Mouse (Mus musculus) midbrain, embryonic 13.5 days (tissue): ENCODE results near the gene Sval2. TPM values are rescaled to one million over a fixed set of nuclear protein-coding genes. Genes with fewer than 3 reads are reported as not detected.

Experiments used
- ATAC-seq: fragments of 200-750 bp; cut with Nextera tagmentation; 2 replicates; pipeline ENCODE4 v1.8.0; 2017; ENCODE audit warnings: mild to moderate bottlenecking, moderate TSS enrichment, moderate library complexity
- H3K27ac ChIP-seq: fragments of 300-500 bp; sonication (generic); 2 replicates; pipeline ENCODE4 v1.5.1; 2015; ENCODE audit warnings: inconsistent platforms, mild to moderate bottlenecking, moderate library complexity
- H3K27me3 ChIP-seq: fragments of 300-500 bp; sonication (generic); 2 replicates; pipeline ENCODE4 v1.6.1; 2015; ENCODE audit warnings: mild to moderate bottlenecking, inconsistent platforms
- H3K36me3 ChIP-seq: fragments of 300-500 bp; sonication (generic); 2 replicates; pipeline ENCODE4 v1.6.1; 2015; ENCODE audit warnings: mild to moderate bottlenecking, inconsistent platforms
- H3K4me1 ChIP-seq: fragments of 300-500 bp; sonication (generic); replicated peaks from 2 replicates; pipeline ENCODE4 v1.6.1; 2015; ENCODE audit warnings: inconsistent platforms
- H3K4me2 ChIP-seq: fragments of 300-500 bp; sonication (generic); replicated peaks from 2 replicates; pipeline ENCODE4 v1.6.1; 2015; ENCODE audit warnings: moderate library complexity, mild to moderate bottlenecking, inconsistent platforms
- H3K4me3 ChIP-seq: fragments of 300-500 bp; sonication (generic); replicated peaks from 2 replicates; pipeline ENCODE4 v1.5.1; 2015; ENCODE audit warnings: mild to moderate bottlenecking, inconsistent platforms
- H3K9ac ChIP-seq: fragments of 300-500 bp; sonication (generic); replicated peaks from 2 replicates; pipeline ENCODE4 v1.6.1; 2015; ENCODE audit warnings: mild to moderate bottlenecking, inconsistent platforms
- H3K9me3 ChIP-seq: fragments of 300-500 bp; sonication (generic); 2 replicates; pipeline ENCODE4 v1.6.1; 2016; ENCODE audit warnings: mild to moderate bottlenecking, inconsistent platforms
- WGBS: fragments of 180-500 bp; shearing (Covaris S2); methylation state at CpG from one replicate; pipeline ENCODE4 v1.1.7; 2015; 5-methylcytosine and 5-hydroxymethylcytosine counted together
- polyA plus RNA-seq: library from polyadenylated mRNA; unstranded; fragments of >200 nt; fragmentation: Nextera tagmentation; extraction: Ambion mirVana; gene quantifications from 2 replicates; pipeline ENCODE4 v1.2.1, GENCODE M21; 2015

Sval2 gene
- not detected in 2 replicates for polyA plus RNA-seq

DNA sequence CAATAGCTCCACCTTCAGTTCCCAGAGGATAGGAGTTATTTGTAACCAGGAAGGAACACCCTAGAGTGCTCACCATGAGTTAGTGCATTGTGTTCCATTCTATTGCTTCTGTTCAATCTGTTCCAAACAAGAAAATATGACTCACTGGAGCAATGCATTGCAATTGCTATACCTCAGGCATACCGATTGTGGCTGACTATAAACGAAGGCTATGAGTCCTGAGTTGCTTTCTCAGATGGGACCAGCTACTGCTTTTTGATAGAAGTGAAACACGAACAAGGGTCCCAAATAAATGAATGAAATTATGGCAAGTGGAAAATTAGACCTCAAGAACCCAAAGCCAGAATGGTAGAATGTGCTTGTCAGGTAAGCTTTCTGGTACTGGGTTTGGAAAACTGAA is at the start of gene Sval2:
Sval2 (plus strand) TSS at position 301 of the 400 bp plus-strand sequence.
- WGBS = 95% methylated on average over 3 of the region's 3 CpGs
- Histone ChIP-seq H3K36me3 (no peaks in the 10 kb centered on the region), H3K9ac (no peak within 1 kb of the TSS), H3K27me3 (no peaks in the 10 kb centered on the region), H3K9me3 (no peaks in the 10 kb centered on the region), H3K4me3 (no peak within 1 kb of the TSS), H3K4me1 (no peaks in the 10 kb centered on the region), H3K27ac (no peak within 1 kb of the TSS), H3K4me2 (no peak within 1 kb of the TSS)
- no peak for ATAC-seq

DNA sequence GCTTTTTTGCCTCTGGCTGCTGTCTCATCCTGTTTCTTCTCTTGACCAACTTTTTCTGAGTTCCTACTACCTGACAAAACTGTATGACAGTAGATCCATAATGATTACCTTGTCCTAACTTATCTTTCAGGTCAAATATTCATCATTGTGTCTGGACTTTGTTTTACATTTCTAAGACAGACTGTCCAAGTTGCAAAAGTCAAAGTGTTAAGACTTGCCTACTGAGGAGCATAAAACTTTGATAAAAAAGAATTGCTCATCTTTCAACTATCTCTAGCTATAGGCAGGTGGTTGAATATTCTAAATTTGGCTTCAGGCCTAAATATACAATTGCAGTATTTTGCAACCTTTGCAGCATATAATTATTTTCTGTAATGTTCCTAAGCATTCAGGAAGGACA is 28.7 kb upstream of the Sval2 start:
- Histone ChIP-seq H3K9ac (no peak overlapping the region), H3K4me1 (no peaks in the 10 kb centered on the region), H3K27me3 (no peaks in the 10 kb centered on the region), H3K36me3 (no peaks in the 10 kb centered on the region), H3K9me3 (no peaks in the 10 kb centered on the region), H3K4me3 (no peak overlapping the region), H3K4me2 (no peak overlapping the region), H3K27ac (no peak overlapping the region)
- no peak for ATAC-seq

DNA sequence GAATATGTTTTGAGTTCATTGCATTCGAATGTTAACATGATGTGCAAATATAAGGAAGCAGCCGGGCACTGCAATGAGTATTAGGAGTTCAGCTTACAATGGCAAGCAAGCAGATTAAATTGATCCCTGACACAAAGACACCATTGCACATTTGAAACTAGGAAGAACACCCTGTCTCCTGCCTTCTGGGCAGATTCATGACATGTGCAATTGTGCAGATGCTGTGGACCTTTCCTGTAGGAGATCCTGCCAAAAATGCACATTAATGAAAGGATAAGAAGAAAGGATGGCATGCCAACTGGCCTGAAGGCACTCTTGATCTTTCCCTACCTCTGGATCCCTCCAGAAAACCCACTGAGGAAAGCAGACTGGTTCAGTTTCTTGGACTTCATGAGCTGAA is 23.3 kb upstream of the Sval2 start:
- no peaks in the 10 kb centered on the region for H3K9me3 ChIP-seq
- H3K4me2 ChIP-seq = no peak overlapping the region
- H3K36me3 ChIP-seq = no peaks in the 10 kb centered on the region
- no peak overlapping the region for H3K27ac ChIP-seq
- no peak overlapping the region for H3K9ac ChIP-seq
- H3K27me3 ChIP-seq = no peaks in the 10 kb centered on the region
- 75% methylated on average over 2 of the region's 2 CpGs for WGBS
- H3K4me3 ChIP-seq = no peak overlapping the region
- no peaks in the 10 kb centered on the region for H3K4me1 ChIP-seq
- ATAC-seq = no peak

DNA sequence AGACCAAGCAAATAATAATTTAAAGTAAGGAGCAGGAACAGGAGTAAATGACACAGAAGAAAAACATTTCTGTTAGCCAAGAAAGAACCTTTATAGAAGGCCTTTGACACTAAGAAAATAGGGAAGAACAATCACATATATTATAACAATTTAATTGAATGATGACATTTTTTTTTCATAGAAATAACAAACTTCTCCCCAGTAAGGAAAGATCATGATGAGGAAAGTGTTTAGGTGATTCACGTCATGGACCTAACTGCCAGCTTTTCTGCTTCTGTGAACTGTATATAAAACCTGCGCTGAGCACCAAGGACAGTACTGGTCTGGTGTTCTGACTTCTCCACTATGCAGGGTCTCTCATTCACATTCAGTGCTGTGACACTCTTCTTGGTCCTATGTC is 5.6 kb upstream of the Sval2 start, which contains the start of gene Pip:
Pip (plus strand) TSS at position 301 of the 400 bp plus-strand sequence.
- WGBS = 92% methylated on average over 2 of the region's 2 CpGs
- ATAC-seq = no peak

DNA sequence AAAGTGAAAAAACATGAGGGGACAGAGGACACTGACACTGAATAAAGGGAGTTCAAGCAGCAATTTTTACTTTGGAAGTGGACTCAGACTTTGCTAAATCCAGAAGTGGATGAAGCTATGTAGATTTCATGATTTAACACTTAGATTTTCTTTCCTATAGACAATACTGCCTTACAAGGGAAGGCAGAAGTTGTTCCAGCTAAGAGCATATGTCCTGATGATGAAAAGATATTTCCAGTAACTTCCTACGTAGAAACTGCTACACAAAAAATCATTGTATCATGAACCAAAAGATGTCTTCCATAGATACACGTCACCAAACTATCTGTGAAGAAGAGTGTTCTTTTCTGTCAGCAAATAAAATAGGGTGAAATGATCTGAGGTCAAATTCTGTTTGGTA is 11.2 kb downstream of the Sval2 start:
- Histone ChIP-seq H3K36me3 (no peaks in the 10 kb centered on the region), H3K27me3 (no peaks in the 10 kb centered on the region), H3K4me1 (no peaks in the 10 kb centered on the region), H3K9ac (no peak overlapping the region), H3K4me3 (no peak overlapping the region), H3K27ac (no peak overlapping the region), H3K9me3 (no peaks in the 10 kb centered on the region), H3K4me2 (no peak overlapping the region)
- WGBS = 88% methylated on average over 2 of the region's 2 CpGs
- ATAC-seq = no peak

More for the DNA sequence above, 5.6 kb upstream of the Sval2 start, which contains the start of gene Pip:
- Histone ChIP-seq H3K36me3 (no peaks in the 10 kb centered on the region), H3K4me1 (no peaks in the 10 kb centered on the region), H3K9ac (no peak within 1 kb of the TSS), H3K9me3 (no peaks in the 10 kb centered on the region), H3K27ac (no peak within 1 kb of the TSS), H3K4me2 (no peak within 1 kb of the TSS), H3K27me3 (no peaks in the 10 kb centered on the region), H3K4me3 (no peak within 1 kb of the TSS)

DNA sequence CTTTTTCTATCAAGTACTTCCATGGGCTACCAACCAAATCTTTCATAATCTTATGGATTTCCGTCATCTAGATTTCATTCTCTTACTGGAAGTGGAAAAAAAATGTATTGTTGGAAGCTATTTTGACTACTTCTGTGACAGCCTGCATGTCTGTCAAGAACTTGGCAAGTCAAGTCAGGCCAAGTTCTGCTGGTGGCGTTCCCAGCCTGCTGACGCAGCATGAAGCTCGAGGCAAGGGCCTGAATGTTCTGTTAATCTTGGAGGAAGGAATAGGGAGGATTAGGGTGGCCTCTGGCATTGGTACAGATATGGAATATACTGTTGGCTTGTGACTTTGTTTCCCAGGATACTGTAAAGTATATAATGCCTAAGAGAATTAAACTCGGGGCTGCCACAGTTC is 58.8 kb downstream of the Sval2 start:
- no peak overlapping the region for H3K4me2 ChIP-seq
- H3K36me3 ChIP-seq = no peaks in the 10 kb centered on the region
- no peak overlapping the region for H3K4me3 ChIP-seq
- H3K27ac ChIP-seq = no peak overlapping the region
- no peaks in the 10 kb centered on the region for H3K27me3 ChIP-seq
- no peaks in the 10 kb centered on the region for H3K4me1 ChIP-seq
- whole genome bisulfite sequencing = 83% methylated on average over 5 of the region's 5 CpGs
- no peaks in the 10 kb centered on the region for H3K9me3 ChIP-seq
- H3K9ac ChIP-seq = no peak overlapping the region
- no peak for ATAC-seq

Other genes starting within 250 kb of the Sval2 start
- 26.6 and 31.2 TPM in 2 replicates for gene Ephb6, start 247.5 kb upstream of the Sval2 start, polyA plus RNA-seq
- gene Trpv6, start 216.6 kb upstream of the Sval2 start, polyA plus RNA-seq = 0.67 and 0.90 TPM in 2 replicates
- gene Trpv5, start 172.2 kb upstream of the Sval2 start, polyA plus RNA-seq = not detected in 2 replicates
- not detected in 2 replicates for gene Llcfc1, start 168.6 kb upstream of the Sval2 start, polyA plus RNA-seq
- 0.78 and 1.2 TPM in 2 replicates for gene Kel, start 148.7 kb upstream of the Sval2 start, polyA plus RNA-seq
- not detected in 2 replicates for gene Olfr459, start 77.8 kb upstream of the Sval2 start, polyA plus RNA-seq
- not detected in 2 replicates for gene Pip, start 5.5 kb upstream of the Sval2 start, polyA plus RNA-seq
- not detected in 2 replicates for gene Sval1, start 98.6 kb downstream of the Sval2 start, polyA plus RNA-seq
- gene Sval3, start 115.2 kb downstream of the Sval2 start, polyA plus RNA-seq = not detected in 2 replicates
- not detected in 2 replicates for gene Sva, start 185.4 kb downstream of the Sval2 start, polyA plus RNA-seq